Mouse (Mus musculus): ENCODE results near the gene Inpp5k. TPM values are rescaled to one million over a fixed set of nuclear protein-coding genes. Genes with fewer than 3 reads are reported as not detected.

Gene Inpp5k
- polyA plus RNA-seq, 2 experiments, result 24.6 to 32.0 TPM

DNA sequence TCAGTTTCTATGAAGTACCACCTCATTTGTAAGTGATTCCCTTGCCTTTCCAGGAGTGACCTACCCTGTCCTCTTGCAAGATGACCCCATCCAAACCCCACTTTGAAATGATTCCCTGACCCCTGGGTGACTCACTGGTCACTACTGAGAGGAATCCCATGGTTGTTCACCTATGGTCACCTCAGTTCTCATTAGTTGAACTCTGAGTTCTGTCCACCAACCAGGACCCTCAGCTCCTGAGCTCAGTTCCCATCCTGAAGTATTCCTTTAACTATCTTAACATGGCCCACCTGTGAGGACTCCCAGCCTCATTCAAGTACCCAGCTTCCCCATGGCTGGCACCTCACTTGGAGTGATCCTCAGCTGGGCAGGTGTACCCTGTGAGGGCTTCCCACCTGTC lies 27.1 kb downstream of the Inpp5k start:
- ATAC-seq (ENCODE audit: low FRiP score, low read depth) (no peak), DNase-seq (ENCODE audit: low spot score) (no peak)
- H3K4me3 ChIP-seq (replicated peaks; ENCODE audit: low read length), result no peak overlapping the region
- H3K4me2 ChIP-seq (replicated peaks; ENCODE audit: low read depth, low read length, severe bottlenecking), result no peak overlapping the region
- H3K27me3 ChIP-seq (ENCODE audit: control insufficient read depth, insufficient read depth, low read length), result 0 out of 2 replicates have a peak, but pooled peaks cover 6% of the 10 kb centered on the region
- no peak overlapping the region for H3K27ac ChIP-seq (replicated peaks; ENCODE audit: low read depth, low read length)
- peaks cover 19% of the 10 kb centered on the region for H3K4me1 ChIP-seq (ENCODE audit: control insufficient read depth, insufficient read depth, low read length)
- no peak overlapping the region for H3K9ac ChIP-seq (ENCODE audit: low read depth, low read length, severe bottlenecking)
- H3K36me3 ChIP-seq (ENCODE audit: control insufficient read depth, insufficient read depth, low read length), result peaks cover 50% of the 10 kb centered on the region
- TF ChIP-seq POLR2A (IDR thresholded peaks at IDR 0.05; ENCODE audit: borderline replicate concordance, extremely low read depth, insufficient read depth, insufficient read length), result no peak
- no peaks in the 10 kb centered on the region for H3K9me3 ChIP-seq (ENCODE audit: control insufficient read depth, low read length)

DNA sequence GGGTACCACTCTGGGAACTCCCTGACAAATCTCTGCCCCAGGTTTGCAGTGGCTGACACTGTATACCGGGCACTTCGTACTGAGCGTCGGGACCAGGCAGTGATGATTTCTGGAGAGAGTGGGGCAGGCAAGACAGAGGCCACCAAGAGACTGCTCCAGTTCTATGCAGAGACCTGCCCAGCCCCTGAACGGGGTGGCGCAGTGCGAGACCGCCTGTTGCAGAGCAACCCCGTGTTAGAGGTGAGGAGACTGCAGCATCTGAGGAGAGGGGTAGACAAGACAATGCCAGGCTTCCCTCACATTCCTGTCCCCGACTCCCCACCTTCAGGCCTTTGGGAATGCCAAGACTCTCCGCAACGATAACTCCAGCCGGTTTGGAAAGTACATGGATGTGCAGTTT lies 27.5 kb downstream of the Inpp5k start:
- H3K27ac ChIP-seq (replicated peaks; ENCODE audit: low read depth, low read length), result no peak overlapping the region
- 89% methylated on average over 13 of the region's 13 CpGs for WGBS
- no peaks in the 10 kb centered on the region for H3K9me3 ChIP-seq (ENCODE audit: control insufficient read depth, low read length)
- TF ChIP-seq POLR2A (IDR thresholded peaks at IDR 0.05; ENCODE audit: borderline replicate concordance, extremely low read depth, insufficient read depth, insufficient read length), result no peak
- ATAC-seq (ENCODE audit: low FRiP score, low read depth) (no peak), DNase-seq (ENCODE audit: low spot score) (no peak)
- H3K9ac ChIP-seq (ENCODE audit: low read depth, low read length, severe bottlenecking), result no peak overlapping the region
- no peak overlapping the region for H3K4me3 ChIP-seq (replicated peaks; ENCODE audit: low read length)
- H3K36me3 ChIP-seq (ENCODE audit: control insufficient read depth, insufficient read depth, low read length), result peaks cover 54% of the 10 kb centered on the region
- no peak overlapping the region for H3K4me2 ChIP-seq (replicated peaks; ENCODE audit: low read depth, low read length, severe bottlenecking)
- H3K4me1 ChIP-seq (ENCODE audit: control insufficient read depth, insufficient read depth, low read length), result peaks cover 16% of the 10 kb centered on the region
- H3K27me3 ChIP-seq (ENCODE audit: control insufficient read depth, insufficient read depth, low read length), result 0 out of 2 replicates have a peak, but pooled peaks cover 2% of the 10 kb centered on the region

DNA sequence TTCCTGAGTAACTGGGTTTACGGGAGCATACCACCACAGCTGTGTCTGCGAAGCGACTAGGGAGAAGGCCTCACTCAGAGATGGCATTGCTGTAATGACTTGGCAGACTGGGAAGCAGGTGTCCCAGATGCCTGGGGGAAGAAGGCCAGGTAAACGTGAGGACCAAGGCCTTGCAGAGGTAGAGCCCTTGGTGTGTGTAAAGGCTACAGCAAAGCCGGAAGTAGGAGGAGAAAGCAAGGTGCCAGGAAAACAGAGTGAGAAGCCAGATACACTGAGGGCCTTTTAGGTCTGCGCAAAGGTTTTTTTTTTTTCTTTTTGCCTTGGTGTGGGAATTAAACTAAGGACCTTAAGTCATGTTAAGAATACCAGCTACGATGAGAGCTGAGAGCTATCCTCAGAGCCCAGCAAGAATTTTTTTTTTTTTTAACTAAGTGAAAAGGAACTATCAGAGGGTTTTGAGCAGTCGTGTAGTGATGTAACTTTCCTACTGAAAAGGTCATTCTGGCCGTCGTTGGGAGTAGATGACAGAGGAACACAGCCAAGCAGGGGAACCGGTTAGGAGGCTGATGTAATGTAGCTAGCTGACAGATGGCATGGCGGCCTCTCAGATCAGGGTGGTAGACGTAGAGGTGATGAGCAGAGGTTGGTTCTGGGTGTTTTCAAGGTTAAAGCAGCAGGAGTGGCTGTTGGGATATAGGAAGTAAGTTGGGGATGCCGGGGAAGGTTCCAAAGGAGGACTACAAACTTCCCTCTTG lies 28.4 kb downstream of the Inpp5k start:
- no peak overlapping the region for H3K4me2 ChIP-seq (replicated peaks; ENCODE audit: low read depth, low read length, severe bottlenecking)
- no peaks in the 10 kb centered on the region for H3K27me3 ChIP-seq (ENCODE audit: control insufficient read depth, insufficient read depth, low read length)
- no peaks in the 10 kb centered on the region for H3K9me3 ChIP-seq (ENCODE audit: control insufficient read depth, low read length)
- no peak overlapping the region for H3K9ac ChIP-seq (ENCODE audit: low read depth, low read length, severe bottlenecking)
- 70% methylated on average over 14 of the region's 14 CpGs for WGBS
- ATAC-seq (ENCODE audit: low FRiP score, low read depth), result no peak
- H3K27ac ChIP-seq (replicated peaks; ENCODE audit: low read depth, low read length), result no peak overlapping the region
- H3K4me1 ChIP-seq (ENCODE audit: control insufficient read depth, insufficient read depth, low read length), result peaks cover 13% of the 10 kb centered on the region
- DNase-seq (ENCODE audit: low spot score), result no peak
- no peak overlapping the region for H3K4me3 ChIP-seq (replicated peaks; ENCODE audit: low read length)
- peaks cover 57% of the 10 kb centered on the region for H3K36me3 ChIP-seq (ENCODE audit: control insufficient read depth, insufficient read depth, low read length)
- no peak for TF ChIP-seq POLR2A (IDR thresholded peaks at IDR 0.05; ENCODE audit: borderline replicate concordance, extremely low read depth, insufficient read depth, insufficient read length)

DNA sequence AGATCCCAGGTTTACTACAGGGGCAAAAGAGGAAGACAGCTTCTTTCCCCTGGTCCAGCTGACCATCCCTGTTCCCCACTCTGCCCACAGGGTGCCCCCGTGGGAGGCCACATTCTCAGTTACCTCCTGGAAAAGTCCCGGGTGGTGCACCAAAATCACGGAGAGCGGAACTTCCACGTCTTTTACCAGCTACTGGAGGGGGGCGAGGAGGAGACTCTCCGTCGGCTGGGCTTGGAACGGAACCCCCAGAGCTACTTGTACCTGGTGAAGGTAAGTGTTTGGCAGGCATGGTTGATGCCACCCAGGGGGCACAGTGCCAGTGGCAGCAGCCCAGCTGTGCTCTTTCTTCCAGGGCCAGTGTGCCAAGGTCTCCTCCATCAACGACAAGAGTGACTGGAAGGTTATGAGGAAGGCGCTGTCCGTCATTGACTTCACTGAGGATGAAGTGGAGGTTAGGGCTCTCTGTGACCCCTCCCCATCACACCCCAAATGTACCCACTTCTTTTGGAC lies 29.3 kb downstream of the Inpp5k start:
- no peak for TF ChIP-seq POLR2A (IDR thresholded peaks at IDR 0.05; ENCODE audit: borderline replicate concordance, extremely low read depth, insufficient read depth, insufficient read length)
- Histone ChIP-seq H3K27ac (replicated peaks; ENCODE audit: low read depth, low read length) (no peak overlapping the region), H3K4me1 (ENCODE audit: control insufficient read depth, insufficient read depth, low read length) (peaks cover 9% of the 10 kb centered on the region; the same call in 1 of the 2 replicates), H3K9me3 (ENCODE audit: control insufficient read depth, low read length) (no peaks in the 10 kb centered on the region), H3K36me3 (ENCODE audit: control insufficient read depth, insufficient read depth, low read length) (peaks cover 63% of the 10 kb centered on the region), H3K4me2 (replicated peaks; ENCODE audit: low read depth, low read length, severe bottlenecking) (no peak overlapping the region), H3K4me3 (replicated peaks; ENCODE audit: low read length) (no peak overlapping the region), H3K27me3 (ENCODE audit: control insufficient read depth, insufficient read depth, low read length) (no peaks in the 10 kb centered on the region), H3K9ac (ENCODE audit: low read depth, low read length, severe bottlenecking) (no peak overlapping the region)
- DNase-seq (ENCODE audit: low spot score) (no peak), ATAC-seq (ENCODE audit: low FRiP score, low read depth) (no peak)
- WGBS, result 91% methylated on average over 12 of the region's 12 CpGs

DNA sequence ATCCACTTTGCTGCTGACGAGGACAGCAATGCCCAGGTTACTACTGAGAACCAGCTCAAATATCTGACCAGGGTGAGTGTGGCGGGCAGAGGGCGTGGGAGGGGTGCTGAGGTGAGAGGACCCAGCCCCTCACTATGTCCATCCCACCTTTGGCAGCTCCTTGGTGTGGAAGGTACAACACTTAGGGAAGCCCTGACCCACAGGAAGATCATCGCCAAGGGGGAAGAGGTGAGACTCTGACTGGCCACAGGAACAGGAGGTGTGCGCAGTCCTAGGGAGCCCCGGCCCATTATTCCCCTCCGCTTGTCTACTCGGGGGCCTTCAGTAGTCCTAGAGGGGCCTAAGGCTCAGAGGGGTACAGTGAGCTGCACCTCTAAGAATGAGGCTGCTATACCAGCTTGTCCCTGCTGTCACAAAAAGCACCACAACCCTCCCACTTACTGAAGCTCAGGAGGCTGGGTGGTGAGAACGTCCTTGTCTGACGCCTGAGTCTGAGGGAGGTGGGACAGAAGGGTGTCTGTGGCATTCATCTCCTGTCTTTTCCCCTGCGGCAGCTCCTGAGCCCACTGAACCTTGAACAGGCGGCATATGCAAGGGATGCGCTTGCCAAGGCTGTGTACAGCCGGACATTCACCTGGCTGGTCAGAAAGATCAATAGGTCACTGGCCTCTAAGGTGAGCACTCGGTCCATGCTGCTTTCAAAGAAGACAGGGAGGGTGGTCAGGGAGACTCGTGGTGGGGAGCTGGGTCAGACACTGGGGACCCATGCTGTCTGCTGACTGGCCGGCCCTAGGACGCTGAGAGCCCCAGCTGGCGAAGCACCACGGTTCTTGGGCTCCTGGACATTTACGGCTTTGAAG lies 30.4 kb downstream of the Inpp5k start:
- no peak for TF ChIP-seq POLR2A (IDR thresholded peaks at IDR 0.05; ENCODE audit: borderline replicate concordance, extremely low read depth, insufficient read depth, insufficient read length)
- WGBS, result 86% methylated on average over 21 of the region's 21 CpGs
- no peak overlapping the region for H3K9ac ChIP-seq (ENCODE audit: low read depth, low read length, severe bottlenecking)
- H3K4me2 ChIP-seq (replicated peaks; ENCODE audit: low read depth, low read length, severe bottlenecking), result no peak overlapping the region
- H3K27ac ChIP-seq (replicated peaks; ENCODE audit: low read depth, low read length), result no peak overlapping the region
- no peak overlapping the region for H3K4me3 ChIP-seq (replicated peaks; ENCODE audit: low read length)
- ATAC-seq (ENCODE audit: low FRiP score, low read depth) (no peak), DNase-seq (ENCODE audit: low spot score) (no peak)
- H3K27me3 ChIP-seq (ENCODE audit: control insufficient read depth, insufficient read depth, low read length), result no peaks in the 10 kb centered on the region
- H3K9me3 ChIP-seq (ENCODE audit: control insufficient read depth, low read length), result no peaks in the 10 kb centered on the region
- peaks cover 9% of the 10 kb centered on the region; the same call in 1 of the 2 replicates for H3K4me1 ChIP-seq (ENCODE audit: control insufficient read depth, insufficient read depth, low read length)
- peaks cover 73% of the 10 kb centered on the region for H3K36me3 ChIP-seq (ENCODE audit: control insufficient read depth, insufficient read depth, low read length)

Measured in limb, embryonic 14.5 days (tissue).